Mouse (Mus musculus) bone marrow, adult 2 months (tissue): ENCODE results near the gene Lrrc4c.

Source experiments
- CTCF ChIP-seq: fragments of 200-500 bp; IDR thresholded peaks from 2 replicates; pipeline ENCODE4 v1.5.1; 2011; ENCODE audit warnings: low read length, control low read depth; ENCODE audit not compliant: control insufficient read depth, insufficient read depth
- POLR2A ChIP-seq: fragments of 200-500 bp; IDR thresholded peaks from 2 replicates; pipeline ENCODE4 v1.6.1; 2011; ENCODE audit warnings: low read depth, mild to moderate bottlenecking, control low read depth, low read length, borderline replicate concordance; ENCODE audit not compliant: control insufficient read depth

DNA sequence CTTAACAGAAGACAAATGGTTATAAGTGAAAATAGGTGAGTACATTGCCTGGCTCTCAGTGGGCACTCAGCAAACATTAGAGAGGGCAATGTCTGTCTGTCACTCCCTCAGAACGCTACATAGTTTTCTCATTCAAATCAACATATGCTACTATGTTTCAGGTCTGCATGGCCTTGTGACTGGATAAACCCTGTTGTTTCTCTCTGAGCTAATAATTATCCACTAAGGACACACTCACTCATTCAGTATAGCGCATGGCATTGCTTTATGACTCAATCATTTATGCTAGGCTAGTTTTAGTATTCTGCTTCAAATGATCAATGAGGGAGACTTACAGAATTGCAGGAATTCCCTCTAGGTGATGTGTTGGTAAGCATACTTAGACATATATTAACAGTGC lies 1292.6 kb downstream of the Lrrc4c start:
- TF ChIP-seq CTCF (no peak), POLR2A (no peak)
